Mouse (Mus musculus): ENCODE measurements at regions not wholly inside any gene's neighbourhood (a gene's known extent, or its start where the extent isn't known, plus 50 kb on each side); places are given as distances from the start of the nearest gene placed in this dataset.

GRCm38 (mm10) chr1:10938436-10938835 lies 475.5 kb upstream of the A830018L16Rik start:
- no peak for TF ChIP-seq GATA1 (IDR thresholded peaks at IDR 0.05; ENCODE audit: borderline replicate concordance, low read length)
- TF ChIP-seq FLI1 (IDR thresholded peaks at IDR 0.05; ENCODE audit: low read length), result no peak

Data from megakaryocyte, embryonic 14.5 days (primary cell).